Mouse (Mus musculus) regulatory T cell (primary cell): ENCODE measurements around the gene Rab42.

Source experiments
- in situ Hi-C: fragments of 300-600 bp; cut with MboI, MseI; formaldehyde crosslinking; loops from one replicate; pipeline ENCODE4 v1.15.1; 2025; ENCODE audit warnings: high pct_unique_total_duplicates

The Rab42 gene

DNA sequence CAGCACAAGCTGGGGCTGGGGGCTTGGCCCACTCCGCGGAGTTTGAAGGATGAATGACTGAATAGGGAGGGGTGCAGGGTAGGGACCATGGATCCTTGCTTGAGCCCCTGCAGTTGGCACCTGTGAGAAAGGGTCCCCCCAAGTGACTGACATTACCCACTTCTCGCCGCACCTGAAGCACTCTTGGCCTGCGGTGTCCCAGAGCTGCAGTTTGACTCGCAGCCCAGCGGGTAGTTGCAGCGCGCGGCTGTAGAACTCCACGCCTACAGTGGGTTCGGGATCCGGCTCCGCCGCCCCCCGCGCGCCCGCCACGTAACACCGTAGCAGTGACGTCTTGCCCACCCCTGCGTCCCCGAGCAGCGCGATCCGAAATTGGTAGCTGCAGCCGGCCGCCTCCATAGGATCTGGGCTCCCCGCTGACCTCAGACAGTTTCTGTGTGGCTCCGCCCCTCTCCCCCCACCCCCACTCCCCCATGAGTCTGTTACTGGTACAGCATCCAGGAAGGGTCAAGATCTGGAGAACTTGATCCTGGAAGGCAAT, at the start of gene Rab42:
Rab42 (minus strand) TSS at position 447 of the 541 bp plus-strand sequence.
- in situ Hi-C loops, result no loop called here

DNA sequence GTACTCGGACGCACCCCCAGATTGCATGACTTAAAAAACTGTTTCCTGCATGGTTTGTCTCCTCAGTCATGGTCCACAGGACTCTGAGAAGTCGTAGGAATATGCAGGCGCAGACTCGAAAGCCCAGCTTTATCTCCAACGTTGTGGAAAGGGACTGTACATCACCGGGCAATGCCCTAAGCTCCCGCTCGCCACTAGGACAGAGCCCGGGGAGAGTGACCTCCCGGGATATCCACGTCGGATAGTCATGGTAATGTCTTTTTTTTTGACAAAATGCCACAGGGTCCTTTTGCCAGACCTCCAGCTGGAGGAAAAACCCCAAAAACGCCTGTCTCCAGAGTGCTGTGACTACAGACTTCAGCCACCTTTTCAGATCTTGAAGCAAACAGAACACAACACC, 49.6 kb upstream of the Rab42 start:
- in situ Hi-C loops, result no loop called here

DNA sequence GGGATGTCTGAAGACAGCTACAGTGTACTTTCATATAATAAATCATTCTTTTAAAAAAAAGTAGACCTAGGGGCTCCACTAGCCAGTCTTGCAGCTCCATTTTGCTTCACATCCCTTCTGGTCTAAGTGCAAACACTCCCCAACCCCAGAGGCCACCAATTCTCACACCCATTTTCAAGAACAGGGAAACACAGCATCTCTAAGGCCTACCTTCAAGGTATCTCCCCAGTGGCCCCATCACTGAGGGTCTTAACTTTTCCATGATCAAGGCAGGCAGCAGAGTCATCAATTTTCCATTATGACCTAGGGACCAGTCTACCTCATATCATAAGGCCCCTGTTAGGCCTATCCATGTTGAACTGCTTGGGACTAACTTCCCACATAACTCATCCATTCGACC, 48.2 kb upstream of the Rab42 start:
- in situ Hi-C loops, result no loop called here

- in situ Hi-C loops, result no loop called here
These were observed 47.7 kb upstream of the Rab42 start for GRCm38 (mm10) chr4:132350854-132351253.

- in situ Hi-C loops, result no loop called here
These were observed 47.0 kb upstream of the Rab42 start for GRCm38 (mm10) chr4:132350123-132350740.

- in situ Hi-C loops, result no loop called here
These were observed 46.4 kb upstream of the Rab42 start for GRCm38 (mm10) chr4:132349495-132350122.

GRCm38 (mm10) chr4:132346661-132347060, 43.5 kb upstream of the Rab42 start:
- in situ Hi-C loops, result no loop called here

- in situ Hi-C loops, result no loop called here
These were observed 43.1 kb upstream of the Rab42 start for GRCm38 (mm10) chr4:132346261-132346660.

- in situ Hi-C loops, result no loop called here
These were observed 42.6 kb upstream of the Rab42 start for GRCm38 (mm10) chr4:132345843-132346212.

DNA sequence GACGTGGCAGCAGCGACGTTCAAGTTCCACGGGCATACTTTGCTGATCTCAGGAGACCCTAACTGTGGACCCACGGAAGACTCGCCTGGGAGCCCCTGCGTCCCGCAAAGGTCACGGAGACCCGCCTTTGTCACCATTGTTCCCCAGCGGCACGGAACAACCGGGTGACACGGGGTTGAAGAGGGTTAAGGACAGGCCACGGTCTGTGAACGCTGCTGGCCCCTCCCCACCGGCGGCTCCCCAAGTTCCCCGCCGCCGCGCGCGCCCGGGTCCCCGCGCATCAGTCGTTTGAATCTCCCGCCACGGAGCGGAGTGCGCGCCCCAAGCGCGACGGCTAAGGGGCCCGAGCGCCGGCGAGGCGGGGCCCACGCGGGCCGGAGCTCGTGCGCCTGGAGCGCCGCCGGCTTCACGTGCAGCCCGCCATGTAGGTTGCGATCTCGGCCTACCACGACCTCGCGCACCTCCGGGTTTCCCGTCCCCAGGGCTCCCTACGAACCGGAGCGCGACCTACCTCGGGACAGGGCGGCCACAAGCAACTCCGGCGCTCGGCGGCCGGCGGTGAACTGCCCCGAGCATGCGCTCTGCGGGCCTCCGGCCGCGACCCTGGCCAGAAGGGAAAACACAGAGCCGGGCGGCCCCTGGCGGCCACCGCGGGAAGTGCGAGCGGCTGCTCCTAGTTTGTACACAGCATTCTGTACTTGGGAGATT, 42.1 kb upstream of the Rab42 start:
- in situ Hi-C loops, result no loop called here

DNA sequence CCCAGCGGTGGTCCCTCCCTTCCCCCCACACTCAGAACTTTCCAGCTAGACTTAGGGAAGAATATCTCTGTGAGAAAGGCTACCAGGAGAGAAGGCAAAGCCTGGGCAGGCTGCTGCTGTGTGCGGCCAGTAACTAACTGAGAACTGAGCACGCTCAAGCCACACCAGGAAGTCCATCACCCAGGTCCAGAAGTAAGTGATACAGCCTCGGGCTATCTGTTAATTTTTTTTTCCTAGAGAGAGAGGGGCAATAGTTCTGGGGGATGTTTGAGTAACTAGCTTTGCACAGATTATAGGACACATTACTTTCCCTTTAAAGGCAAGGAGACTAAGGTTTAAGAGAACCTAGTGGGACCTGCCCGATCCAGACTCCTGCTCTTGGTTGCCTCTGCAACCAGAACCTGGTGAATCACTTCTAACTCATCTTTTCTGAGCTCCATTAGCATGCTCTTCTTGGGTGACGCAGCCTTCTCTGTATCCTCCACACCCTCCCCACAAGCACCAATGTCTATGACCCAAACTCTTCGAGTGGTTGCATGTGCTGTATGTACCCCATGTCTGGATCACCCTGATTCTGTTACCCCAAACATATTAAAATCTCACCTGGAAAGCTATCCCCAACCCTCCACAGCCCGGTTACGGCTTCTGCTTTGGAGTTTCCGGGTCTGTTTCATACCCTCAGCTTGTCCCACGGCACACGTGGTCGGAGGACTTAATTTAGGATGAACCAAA, 41.4 kb upstream of the Rab42 start:
- in situ Hi-C loops, result no loop called here

DNA sequence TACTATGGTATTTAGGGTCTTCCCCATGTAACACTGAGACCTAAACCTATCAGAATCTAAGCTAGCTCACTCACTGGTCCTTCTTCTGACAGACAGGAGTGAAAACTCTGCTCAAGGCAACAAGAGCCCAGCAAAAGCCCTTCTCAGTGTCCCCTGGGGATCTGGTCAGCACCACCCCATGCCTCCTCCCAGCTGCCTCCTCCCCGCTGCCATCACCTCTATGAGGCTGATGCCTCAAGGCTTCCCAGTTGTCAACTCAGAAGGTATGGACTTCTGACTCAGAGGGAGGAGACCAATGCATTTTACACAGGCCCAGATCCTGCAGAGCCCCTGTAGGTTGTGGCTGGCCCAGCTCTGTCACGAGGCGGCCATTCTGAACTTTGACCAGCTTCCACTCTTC, 38.3 kb upstream of the Rab42 start:
- in situ Hi-C loops, result no loop called here

GRCm38 (mm10) chr4:132338943-132339342, 35.8 kb upstream of the Rab42 start:
- in situ Hi-C loops, result no loop called here

- in situ Hi-C loops, result no loop called here
These were observed 29.7 kb upstream of the Rab42 start for GRCm38 (mm10) chr4:132332880-132333279.

GRCm38 (mm10) chr4:132331960-132332359, 28.8 kb upstream of the Rab42 start:
- in situ Hi-C loops, result no loop called here

GRCm38 (mm10) chr4:132329835-132330354, 26.7 kb upstream of the Rab42 start:
- in situ Hi-C loops, result no loop called here

DNA sequence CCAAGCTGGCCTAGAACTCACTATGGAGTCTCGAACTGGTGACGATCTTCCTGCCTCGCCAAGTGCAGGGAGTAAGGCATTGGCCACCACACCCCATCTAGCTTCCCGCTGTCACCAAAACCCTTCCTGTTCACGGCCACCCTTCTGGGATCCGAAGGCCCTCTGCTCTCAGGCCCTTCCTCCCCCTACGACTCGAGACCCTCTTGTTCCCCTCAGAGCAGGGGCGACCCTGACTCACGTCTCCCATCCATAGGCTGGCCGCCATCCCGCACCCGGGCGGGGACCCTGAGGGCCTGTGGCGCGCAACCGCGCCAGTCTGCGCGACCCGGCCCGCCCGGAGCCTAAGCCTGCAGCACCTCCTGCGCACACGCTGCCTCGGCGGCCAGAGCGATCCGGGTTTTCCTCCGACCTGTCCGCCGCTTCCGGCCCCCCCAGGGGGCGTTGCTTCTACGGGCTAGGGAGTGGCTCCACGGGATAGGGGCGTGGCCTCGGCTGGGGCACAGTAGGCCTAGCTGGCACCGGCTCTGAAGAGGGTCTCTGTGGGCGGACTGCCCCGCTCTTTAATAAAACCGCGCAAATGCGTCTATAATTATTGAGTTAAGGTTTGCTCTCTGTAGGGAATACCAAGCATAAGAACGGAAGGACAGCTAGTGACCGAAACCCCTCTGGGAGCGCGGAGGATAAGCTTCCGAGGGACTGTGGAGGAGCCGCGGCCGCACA, 26.1 kb upstream of the Rab42 start, which contains the start of gene Trnau1ap:
Trnau1ap (minus strand) TSS at position 424 of the 720 bp plus-strand sequence.
- in situ Hi-C loops, result no loop called here

DNA sequence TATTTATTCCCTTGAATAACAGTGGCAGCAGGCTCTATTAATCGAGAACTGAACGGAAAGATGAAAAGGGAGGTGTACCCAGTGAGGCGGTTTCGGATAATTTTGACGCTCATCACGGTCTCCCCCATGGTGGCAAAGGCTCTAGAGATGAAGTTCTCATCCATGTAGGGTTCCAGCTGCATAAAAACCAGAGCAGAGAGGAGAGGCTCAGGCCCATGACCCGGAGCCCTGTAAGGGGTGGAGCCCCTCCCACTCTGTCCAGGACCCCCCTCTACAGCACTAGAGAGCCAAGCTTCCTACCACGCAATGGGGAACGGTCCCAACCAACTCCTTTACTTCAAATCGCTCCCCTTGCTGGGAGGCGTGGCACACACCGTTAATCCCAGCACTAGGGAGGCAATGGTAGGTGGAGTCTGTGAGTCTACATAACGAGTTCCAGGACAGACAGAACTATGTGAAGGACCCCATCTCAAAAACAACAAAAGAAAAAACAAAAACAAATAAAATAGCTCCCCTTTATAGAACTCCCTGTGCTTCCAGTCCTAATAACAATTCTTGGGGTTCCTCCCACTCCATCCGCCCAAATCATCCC, 25.3 kb upstream of the Rab42 start:
- in situ Hi-C loops, result no loop called here

- in situ Hi-C loops, result no loop called here
These were observed 23.3 kb upstream of the Rab42 start for GRCm38 (mm10) chr4:132326481-132326880.

DNA sequence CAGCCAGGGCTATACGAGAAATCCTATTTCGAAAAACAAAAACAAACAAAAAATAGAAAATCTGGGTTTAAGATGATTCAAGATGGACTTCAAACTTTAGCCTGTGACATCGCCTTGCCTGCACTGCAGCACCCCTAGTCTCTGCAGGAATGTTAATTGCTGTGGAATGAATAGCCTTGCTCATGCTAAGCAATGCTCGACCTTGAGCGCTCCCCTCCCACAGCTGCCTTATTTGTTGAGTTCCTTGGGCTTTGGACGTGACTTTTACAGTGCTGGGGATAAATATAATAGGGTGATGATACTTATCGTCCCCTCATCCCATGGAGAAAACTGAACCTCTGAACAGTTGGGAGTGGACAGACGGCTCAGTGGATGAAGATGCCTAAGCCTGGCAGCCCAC, 12.5 kb upstream of the Rab42 start:
- in situ Hi-C loops, result loop anchor here (5.0 kb wide), 1 partner anchor 82 kb away; no protein-coding TSS in a partner anchor

DNA sequence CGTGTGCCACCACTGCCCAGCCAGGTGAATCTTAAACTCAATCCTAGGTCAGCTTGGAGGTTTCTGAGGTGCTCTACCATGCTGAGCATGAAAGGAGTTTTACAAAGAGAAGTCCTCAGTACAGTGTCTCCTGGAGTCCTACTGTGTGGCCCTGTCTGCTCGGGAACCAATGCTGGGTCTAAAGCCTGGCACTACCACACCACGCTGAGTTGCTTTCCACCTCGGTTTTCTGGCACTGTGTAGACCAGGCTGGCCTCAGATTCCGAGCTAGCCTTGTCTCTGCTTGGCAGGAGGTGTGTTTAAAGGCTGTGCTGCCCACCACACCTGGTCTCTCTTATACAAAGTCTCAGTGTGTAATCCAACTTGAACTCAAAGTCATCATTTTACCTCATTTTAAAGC, 9.4 kb upstream of the Rab42 start:
- in situ Hi-C loops, result no loop called here
